Mouse (Mus musculus) testis, postnatal 10 days (tissue): ENCODE measurements around the gene Tex13c2.
A peak's percentile ranks its signal among the peaks of the same experiment; 100 is the strongest.

ENCODE experiments used
- DNase-seq: peaks from one replicate; pipeline ENCODE4 v3.0.0; 2021; ENCODE audit warnings: low spot score

Tex13c2 gene

DNA sequence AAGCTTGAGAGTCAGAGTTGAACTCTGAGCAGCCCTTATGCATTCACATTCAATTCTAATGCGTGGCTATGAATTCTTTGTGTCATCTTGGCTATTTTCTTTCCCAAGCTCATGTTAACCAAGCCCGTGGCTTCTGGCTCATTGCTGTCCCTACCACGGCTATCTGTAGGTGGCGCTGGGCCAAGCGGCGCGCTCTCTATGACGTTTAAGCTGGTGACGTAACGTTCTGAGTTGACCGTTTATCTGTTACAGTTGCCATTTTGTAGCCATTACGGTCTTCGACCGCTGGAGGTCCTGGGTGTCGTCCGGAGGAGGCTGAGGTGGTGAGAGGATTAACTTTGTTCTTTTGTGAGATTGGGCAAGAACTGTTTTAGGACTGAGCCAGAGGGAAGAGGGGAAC, at the start of gene Tex13c2:
TSS of gene Tex13c2 (plus strand) at position 246 of the 400 bp plus-strand sequence.
- peak; percentile 41 for DNase-seq

DNA sequence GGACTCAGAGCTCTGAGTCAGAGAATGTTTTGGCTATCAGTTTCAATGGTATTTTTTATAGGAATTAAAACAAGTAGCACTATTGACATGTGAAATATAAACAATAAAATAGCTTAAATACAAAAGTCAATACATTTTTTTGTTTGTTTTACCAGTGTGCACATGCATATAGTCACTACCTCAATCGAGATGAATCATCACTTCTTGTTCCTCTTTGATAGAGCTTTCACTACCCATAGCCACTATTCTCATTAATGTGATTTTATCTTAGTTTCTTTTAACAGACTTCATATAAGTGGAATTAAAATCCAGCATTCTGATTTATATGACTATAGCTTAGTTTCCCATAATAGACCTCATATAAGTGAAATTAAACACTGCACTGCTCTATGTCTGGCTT, 39.2 kb upstream of the Tex13c2 start:
- no peak for DNase-seq

DNA sequence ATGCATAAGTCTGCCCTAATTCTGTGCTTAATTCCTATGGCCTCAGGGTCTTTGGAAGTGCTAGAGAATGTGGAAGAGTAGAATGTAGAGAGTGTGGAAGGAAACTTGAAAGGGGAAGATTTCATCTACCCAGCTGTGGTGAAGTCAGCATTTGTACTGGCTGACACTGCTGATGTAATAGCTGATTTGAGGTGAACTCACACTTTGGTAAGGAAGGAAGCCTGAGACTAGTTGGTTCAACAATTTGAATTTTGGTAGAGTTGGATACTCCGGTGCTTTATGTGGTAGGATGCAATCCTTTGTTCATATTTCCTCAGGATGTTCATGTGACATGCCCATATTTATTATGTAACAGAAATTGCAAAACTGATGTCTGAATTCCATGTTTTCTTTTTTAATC, 36.5 kb upstream of the Tex13c2 start:
- no peak for DNase-seq

DNA sequence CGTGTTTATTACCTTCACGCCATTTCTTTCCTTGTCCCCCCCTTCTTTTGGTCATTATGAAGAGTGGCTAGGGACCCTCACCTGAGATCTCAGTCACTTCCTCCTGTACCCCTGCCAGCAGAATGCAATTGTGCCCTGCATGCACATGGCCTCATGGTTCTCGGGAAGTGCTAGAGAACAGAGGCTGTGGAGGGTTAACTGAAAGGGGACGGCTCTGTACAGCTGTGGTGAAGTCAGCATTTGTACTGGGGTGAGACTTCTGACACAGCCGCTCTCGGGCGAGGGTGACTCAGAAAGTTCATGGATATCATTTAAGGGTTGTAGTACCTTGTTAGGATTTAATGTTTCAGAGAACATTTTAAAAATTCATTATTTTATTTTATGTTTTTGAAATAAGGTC, 35.0 kb upstream of the Tex13c2 start:
- no peak for DNase-seq

DNA sequence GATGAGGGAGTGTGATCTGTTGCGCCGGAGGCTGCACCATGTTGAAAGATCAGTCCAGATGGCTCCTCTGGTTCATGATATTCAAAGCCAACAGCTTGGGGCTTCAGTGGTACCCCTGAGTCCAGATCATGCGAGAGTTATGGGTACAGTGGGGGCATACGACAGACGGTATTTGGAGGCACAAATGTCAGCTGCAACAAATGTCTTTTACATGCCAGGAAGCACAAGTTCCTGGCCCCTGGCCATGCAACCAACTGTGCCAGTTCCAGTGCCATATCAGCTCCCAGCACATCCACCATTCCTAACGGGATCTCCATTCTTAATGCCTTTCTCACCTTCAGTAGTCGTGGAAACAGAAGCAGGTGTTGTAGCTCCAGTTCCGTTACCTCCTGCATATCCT, 845 bp downstream of the Tex13c2 start:
- DNase-seq, result no peak

DNA sequence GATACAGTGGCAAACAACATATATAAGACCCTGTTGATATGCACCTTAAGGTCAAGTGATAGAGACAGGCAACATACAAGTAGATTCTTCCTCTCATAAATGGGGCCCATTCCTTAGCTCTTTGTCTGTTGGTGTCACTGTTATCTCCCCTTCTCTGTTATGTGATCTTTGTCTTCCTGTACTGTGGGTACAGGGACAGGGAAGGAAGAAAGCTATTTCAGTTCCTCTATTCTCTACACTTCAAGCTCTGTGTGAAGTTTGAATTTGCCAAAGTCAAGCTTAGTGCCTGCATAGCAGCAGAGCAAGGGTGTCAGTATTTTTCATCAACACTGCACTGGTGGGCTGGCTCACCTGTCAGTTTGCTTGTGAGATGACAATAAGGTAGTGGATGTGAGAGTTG, 11.0 kb downstream of the Tex13c2 start:
- DNase-seq, result no peak

DNA sequence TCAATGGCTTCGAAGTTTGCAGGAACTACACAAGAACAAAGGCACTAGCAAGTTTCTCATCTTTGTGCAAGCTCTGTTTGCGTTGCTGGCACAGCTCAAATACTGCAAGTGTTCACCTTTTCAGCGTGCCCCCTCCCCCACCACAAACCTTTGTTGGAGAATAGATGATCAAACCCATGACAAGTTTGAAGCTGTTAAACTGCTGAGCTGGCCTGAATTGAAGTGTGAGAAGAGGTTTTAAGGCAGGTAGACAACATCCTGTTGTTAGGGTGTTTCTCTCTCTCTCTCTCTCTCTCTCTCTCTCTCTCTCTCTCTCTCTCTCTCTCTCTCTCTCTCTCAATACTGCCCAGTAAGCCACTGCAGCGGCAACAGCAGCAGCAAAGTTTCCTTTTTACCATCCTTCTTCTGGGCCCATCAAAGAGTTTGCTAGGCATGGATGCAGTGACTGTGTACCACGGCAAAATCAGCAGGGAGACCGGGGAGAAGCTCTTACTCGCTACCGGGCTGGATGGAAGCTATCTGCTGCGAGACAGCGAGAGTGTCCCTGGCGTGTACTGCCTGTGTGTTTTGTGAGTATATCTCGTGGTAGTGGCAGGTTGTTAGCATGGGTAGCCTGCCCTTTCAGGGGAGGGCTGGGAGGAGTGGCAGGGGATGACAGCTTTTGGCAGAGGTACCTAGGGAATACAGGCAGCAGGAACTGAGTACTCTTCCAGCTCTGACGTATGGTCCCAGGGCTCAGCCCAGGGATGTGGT, 13.0 kb downstream of the Tex13c2 start, which contains the start of gene Sh2d1a:
TSS of gene Sh2d1a (plus strand) at position 163 of the 753 bp plus-strand sequence.
- no peak for DNase-seq

DNA sequence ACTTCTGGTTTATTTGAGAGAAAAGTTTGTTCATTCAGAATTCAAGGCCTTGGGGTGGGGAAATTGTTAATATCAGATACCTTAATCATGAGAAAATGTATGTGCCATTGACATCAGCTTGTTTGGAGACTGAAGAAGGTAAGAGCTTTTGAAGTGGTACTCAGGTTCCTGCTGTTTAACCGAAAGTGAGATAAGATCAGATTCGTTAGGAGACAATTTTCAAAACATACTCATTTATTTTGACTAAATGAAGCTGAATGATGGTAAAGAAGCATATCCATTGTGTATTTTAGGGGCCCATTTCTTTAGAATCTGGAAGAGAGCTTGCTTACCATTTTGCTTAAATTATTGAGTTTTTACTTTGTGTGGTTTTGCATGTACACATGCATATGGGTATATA, 21.6 kb downstream of the Tex13c2 start:
- no peak for DNase-seq

DNA sequence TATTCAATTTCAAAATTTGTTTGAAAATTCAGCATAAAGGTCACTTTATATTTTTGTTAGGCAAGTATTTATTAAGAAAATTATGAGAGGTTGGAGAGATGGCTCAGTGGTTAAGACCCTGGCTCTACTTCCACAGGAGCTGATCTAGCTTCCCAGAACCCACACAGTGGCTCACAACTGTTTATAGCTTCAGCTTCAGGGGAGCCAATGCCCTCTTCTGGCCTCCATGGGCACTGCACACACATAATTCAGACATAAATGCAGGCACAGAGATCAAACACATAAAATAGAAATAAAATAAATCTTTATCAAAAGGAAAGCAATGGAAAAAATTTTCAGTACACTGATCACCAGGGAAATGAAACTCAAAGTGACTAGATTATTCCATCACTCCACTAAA, 23.1 kb downstream of the Tex13c2 start:
- DNase-seq, result no peak

DNA sequence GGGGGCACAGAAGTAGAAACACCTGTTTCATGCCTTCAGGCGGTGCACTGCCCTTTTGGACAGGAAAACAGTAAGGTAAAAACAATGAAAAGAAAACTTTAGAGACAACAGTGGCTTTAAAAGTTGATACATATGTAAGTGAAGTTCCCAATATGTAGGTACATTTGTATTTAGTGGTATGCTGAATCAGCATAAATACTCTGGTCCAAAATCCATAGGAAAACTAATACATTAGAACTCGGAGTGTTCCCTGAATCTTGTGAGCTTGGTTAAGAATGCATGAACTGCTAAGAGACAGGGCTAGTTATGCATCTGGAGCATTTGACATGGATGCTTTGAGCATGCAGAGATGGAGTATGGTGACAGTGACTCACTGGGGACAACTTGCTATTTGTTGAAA, 33.4 kb downstream of the Tex13c2 start:
- DNase-seq, result no peak

DNA sequence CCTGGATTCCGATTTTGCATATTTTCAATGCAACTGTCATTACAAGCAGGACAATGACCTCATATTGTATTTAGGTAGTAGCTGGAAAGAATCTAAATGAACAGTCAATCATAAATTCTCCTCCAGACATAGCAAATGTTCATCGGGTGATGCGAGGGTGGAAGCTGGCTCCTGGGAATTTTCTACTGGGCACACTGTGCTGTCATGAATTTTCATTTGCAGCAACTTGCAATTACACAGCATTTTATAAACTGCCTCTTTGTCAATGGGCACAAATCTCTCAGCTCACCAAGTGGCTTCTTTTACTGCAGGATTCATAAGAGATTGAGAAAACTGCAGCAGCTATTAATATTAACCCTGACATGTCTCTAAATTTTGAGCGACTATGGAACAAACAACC, 41.2 kb downstream of the Tex13c2 start:
- no peak for DNase-seq

DNA sequence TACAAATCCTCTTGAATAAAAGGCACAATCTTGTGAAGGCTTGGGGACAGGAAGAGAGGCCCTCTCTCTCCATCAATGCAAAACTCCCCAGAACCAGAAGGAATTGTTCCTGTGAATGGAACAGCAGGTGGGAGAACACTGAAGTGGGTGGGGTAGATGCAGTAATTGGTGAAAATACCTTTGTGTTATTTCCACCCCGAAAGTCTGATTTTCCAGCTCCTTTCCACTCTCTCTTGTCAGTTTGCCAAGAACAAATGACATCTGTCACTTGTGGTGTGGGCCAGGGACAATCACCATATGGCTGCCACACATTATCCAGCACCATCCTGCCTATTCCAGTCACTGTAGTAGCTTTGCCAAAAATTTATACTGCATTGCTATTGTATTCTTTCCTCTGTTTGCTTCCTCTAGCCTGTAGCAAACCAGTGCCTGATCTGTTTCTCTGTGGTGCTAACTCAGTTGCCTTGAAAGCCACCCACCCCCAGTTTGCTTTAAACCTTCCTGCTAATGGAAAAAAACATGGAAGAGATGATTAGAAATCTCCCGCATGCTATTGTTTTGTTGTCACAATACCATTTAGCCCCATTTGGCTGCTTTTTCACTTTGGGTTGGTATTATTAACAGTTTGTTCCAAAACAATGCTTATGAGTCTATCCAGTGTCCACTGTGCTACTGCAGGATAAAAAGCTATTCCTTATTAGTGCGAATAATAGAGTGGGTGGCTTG, 50.7 kb downstream of the Tex13c2 start:
- DNase-seq, result no peak

DNA sequence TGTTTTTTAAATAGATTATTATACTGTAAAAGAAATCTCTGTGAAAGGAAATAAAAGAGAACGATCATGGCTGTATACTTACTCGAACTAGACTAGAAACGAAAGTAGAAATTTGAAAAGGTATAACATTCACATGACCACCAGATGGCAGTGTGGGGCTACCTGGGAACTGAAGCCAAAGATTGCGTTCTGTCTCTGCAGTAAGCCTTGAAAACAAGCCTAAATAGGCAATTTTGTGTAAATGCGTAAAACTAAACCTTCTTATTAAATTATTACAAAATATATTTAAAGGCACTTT, 51.2 kb downstream of the Tex13c2 start:
- DNase-seq, result peak; percentile 74
